Mouse (Mus musculus) spleen, adult 2 months (tissue): ENCODE data around the gene H2al1e.

ENCODE experiments used
- CTCF ChIP-seq: fragments of 200-500 bp; IDR thresholded peaks from 2 replicates; pipeline ENCODE4 v1.5.1; 2011; ENCODE audit warnings: mild to moderate bottlenecking, inconsistent platforms; ENCODE audit not compliant: insufficient read depth, insufficient read length, insufficient replicate concordance; ENCODE audit errors: extremely low read depth
- POLR2A ChIP-seq: fragments of 200-500 bp; IDR thresholded peaks from 2 replicates; pipeline ENCODE4 v1.6.1; 2011; ENCODE audit warnings: low read depth, low read length, inconsistent platforms

DNA sequence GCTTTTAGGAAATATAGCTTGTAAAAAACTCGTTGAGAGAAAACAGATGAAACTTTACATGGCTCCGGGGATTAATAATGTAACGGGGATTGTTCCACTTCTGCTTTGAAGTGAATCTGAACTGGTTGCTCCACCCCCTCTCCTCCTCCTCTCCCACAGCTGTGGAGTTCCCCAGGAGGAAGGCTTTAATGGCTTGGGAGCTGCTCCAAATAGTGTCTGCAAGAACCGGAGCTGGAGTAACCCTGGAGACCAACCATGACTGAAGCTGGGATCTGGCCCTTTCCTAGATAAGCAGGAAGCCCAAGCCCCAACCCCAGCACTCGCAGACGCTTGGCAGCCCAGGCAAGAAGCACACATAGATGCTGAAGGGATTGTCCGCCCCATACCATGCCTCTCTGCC, 43.9 kb upstream of the H2al1e start:
- TF ChIP-seq POLR2A (no peak), CTCF (no peak)
